Mouse (Mus musculus) Patski (cell line): ENCODE results near the gene Slc25a25. TPM values are rescaled to one million over a fixed set of nuclear protein-coding genes. Genes with fewer than 3 reads are reported as not detected.
A peak's percentile ranks its signal among the peaks of the same experiment; 100 is the strongest.

Source experiments
- ATAC-seq: fragments of 100-300 bp; one replicate; pipeline ENCODE4 v1.8.0; 2021
- CTCF ChIA-PET: fragments of 350-600 bp; sonication (Branson Sonifier 250); formaldehyde crosslinking; loops from one replicate; lab custom pipeline; 2022; ENCODE audit warnings: inconsistent platforms; lab: Charles Lee
- POLR2A ChIA-PET: fragments of 350-600 bp; sonication (Branson Sonifier 250); formaldehyde crosslinking; loops from one replicate; lab custom pipeline; 2022; ENCODE audit warnings: antibody characterized with exemption, inconsistent platforms; lab: Charles Lee
- DNase-seq: peaks from one replicate; pipeline ENCODE4 v3.0.0-alpha.2; 2011; ENCODE audit warnings: low read depth, low spot score
- H3K27me3 ChIP-seq: fragments of 371-371 bp; one replicate; pipeline ENCODE4 v1.5.1; 2021
- CTCF ChIP-seq: fragments of 100-300 bp; IDR thresholded peaks from one replicate; pipeline ENCODE4 v1.5.1; 2021
- in situ Hi-C: fragments of 300-500 bp; cut with MboI; formaldehyde crosslinking; loops from 3 replicates; pipeline ENCODE4 v1.11.1; 2018; ENCODE audit warnings: low pct_unique_long_range_greater_than_20kb, mixed read lengths
- polyA plus RNA-seq: library from polyadenylated mRNA; unstranded; gene quantifications from one replicate; pipeline ENCODE4 v1.2.3, GENCODE M21; 2021

The Slc25a25 gene
- polyA plus RNA-seq, 1 experiment from 2014 or later = 18.5 TPM

DNA sequence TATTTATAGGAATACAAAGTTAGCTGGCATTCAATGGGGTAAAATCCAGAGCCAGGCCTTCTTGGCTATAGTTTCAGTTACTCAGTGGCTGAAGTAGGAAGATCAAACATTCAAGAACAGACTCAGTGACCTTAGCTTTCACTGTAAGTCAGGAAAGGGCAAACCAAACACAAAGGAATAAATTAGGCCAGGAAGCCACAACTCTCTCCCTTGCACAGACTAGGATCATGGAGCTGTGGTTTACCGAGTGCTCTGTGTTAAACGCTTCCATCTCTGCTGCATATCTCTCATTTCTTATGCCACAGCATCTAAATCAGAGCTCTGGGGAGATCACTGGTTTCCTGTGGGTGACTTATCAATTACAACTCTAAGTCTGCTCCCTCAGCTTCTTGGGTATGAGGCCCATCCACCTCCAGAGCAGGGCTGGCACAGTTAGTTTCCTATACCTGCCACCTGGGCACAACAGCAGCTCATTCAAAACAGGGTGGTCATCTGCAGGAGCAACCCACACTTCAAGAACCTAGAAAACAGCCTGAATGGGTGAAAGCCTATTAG is 13.6 kb downstream of the Slc25a25 start:
- CTCF ChIA-PET = interaction anchor here (0.8 to 2.7 kb wide), 6 partner anchors 9 to 49 kb away, joined by 3 to 20 read pairs (median 4); no protein-coding TSS in a partner anchor
- no peak for TF ChIP-seq CTCF
- in situ Hi-C loops = no loop called here
- no peaks in the 10 kb centered on the region for H3K27me3 ChIP-seq
- ATAC-seq (no peak), DNase-seq (no peak)
- POLR2A ChIA-PET = interaction anchor here (1.0 to 1.2 kb wide), 2 partner anchors 11 to 16 kb away, joined by 4 read pairs; no protein-coding TSS in a partner anchor

DNA sequence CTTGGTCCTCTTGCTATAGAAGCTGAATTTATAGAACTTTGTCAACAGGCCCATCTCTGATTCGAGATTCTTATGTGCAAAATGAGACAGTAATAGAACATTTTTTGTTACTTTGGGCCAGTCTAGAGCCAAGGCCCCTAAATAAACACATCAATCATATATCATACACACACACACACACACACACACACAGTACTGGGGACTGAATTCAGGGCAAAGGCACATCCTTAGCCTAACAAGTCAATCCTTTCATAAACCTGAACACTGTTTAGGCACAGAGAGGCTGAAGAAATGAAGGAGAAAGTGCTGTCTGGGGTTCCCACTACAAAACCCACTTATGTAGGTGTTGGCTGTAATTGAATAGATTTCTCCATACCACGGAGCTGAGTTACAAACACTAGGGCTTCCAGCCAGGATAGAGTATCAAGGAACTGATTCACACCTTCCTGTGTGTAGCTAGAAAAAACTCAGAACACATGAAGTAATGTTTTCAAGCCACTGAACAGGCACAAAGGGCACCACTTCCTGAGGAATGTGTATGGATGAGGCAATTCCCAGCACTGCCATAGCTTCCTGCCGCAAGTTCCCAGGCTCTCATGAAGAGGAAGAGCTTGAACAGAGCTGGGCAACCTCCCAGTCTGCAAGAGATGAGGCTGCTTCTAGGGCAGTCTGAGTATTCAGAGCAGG is 14.4 kb downstream of the Slc25a25 start:
- ChIA-PET CTCF (interaction anchor here (0.8 to 2.7 kb wide), 8 partner anchors 8 to 52 kb away, joined by 3 to 20 read pairs (median 4); partner anchors contain the start of gene Slc25a25), POLR2A (interaction anchor here (0.7 to 1.2 kb wide), 3 partner anchors 12 to 40 kb away, joined by 3 to 4 read pairs (median 4); no protein-coding TSS in a partner anchor)
- TF ChIP-seq CTCF = no peak
- in situ Hi-C loops = no loop called here
- DNase-seq (peak; percentile 64), ATAC-seq (peak; percentile 89)
- no peaks in the 10 kb centered on the region for H3K27me3 ChIP-seq

DNA sequence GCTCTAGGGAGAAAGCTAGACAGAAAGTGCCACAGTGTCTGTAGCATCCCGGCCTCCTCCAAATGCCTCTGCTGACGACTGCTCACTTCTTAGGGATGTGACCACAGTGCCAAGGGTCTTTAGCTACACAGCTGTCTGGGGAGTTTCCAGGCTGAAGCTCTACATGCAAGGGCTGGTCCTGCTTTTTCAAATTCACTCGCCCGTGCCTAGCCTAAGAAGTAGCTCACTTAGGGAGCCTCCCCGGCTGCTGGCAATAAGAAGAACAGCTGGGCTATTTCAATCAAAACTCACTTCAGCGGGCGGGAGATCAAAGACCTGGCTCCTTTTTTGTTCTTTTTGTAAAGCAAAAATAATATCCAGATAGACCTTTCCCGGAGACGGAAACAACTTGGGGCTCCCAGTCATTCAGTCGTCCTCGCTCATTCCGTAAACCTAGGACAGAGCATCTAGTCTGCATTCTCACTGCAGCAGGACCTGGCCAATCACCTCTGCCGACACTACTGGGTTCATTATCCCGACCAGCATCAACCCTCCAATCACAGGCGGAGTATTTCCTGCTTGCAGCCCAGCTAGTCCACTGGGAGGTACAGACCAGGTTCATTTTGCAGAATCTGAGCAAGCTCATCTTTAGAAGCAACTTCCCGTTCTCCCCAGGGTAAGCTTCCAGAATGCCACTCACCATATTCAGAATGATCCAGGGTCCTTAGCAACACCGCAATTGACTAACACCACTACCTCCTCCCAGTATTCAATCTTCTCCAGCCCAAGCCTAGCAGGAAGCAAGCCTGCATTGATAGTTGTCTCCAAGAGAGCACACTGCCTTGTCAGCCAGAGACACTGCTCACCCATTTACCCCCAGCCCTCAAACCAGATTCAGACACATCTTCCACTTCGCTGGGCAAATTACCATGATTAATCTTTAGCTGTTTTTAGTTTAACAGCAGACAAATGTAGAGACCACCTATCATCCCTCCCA is 20.3 kb downstream of the Slc25a25 start:
- TF ChIP-seq CTCF = no peak
- ATAC-seq = no peak
- DNase-seq = no peak
- CTCF ChIA-PET = no interaction called here
- POLR2A ChIA-PET = interaction anchor here (0.5 to 2.2 kb wide), 2 partner anchors 9 to 18 kb away, joined by 4 to 6 read pairs; no protein-coding TSS in a partner anchor
- in situ Hi-C loops = no loop called here
- no peaks in the 10 kb centered on the region for H3K27me3 ChIP-seq

DNA sequence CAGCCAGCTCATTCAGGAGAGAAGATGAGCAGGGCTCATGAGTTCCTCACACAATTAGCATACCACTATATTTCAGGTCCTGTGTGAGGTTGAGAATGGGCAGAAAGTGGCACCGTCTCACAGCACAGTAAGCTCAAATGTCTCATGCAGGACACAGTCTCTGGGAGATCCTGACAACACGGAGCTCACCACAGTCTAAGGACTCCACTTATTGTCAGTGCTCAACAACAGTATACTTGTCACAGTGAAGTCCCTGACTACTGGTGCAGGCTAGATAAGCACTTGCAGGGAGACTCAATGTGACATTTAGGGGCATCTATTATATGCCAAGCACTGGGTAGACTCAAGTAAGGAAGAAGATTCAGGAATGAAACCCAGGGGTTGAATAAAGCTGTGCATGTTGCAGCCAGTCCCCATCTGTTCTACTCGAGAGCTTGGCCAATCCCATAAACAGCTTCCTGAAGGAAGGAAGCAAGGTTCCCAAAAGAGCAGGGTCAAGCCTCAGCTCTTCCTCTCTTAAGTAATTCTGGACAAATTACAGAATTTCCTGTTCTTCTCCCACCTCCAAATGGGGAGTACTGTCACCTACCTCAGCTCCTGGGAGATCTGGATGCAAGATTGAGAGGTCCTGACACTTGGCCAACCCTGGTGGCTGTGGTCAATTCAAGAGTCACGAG is 21.9 kb downstream of the Slc25a25 start:
- in situ Hi-C loops = no loop called here

DNA sequence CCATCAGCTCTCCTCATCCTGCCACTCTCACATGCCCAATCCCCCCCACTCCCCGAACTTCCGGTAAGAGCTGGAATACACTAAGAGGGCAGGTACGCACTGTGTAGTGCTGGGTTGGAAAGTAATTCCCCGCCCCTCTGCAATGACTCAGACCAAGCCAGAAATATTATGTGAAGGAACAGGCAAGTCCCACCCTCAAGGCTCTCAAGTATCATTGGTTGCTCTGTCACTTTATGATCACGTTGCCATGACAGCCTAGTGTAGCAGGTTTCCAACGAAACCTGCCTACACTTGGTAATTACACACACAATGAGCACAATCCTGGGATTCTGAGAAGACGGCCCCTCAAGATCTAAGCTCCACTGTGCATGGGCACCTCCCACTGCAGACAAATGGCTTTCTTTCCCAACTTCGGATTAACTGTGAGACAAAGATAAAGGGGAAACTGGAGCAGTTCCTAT is 23.0 kb downstream of the Slc25a25 start:
- ChIA-PET POLR2A (no interaction called here), CTCF (interaction anchor here (1.2 to 1.6 kb wide), 3 partner anchors 9 to 59 kb away, joined by 3 to 4 read pairs (median 4); no protein-coding TSS in a partner anchor)
- peak; percentile 17 for ATAC-seq
- no peaks in the 10 kb centered on the region for H3K27me3 ChIP-seq
- no peak for DNase-seq
- TF ChIP-seq CTCF = no peak
- in situ Hi-C loops = no loop called here

More for the DNA sequence above, 21.9 kb downstream of the Slc25a25 start:
- ATAC-seq = no peak
- ChIA-PET CTCF (interaction anchor here (0.8 to 1.6 kb wide), 5 partner anchors 8 to 58 kb away, joined by 3 to 5 read pairs (median 4); no protein-coding TSS in a partner anchor), POLR2A (no interaction called here)
- no peak for DNase-seq
- no peak for TF ChIP-seq CTCF
- no peaks in the 10 kb centered on the region for H3K27me3 ChIP-seq

DNA sequence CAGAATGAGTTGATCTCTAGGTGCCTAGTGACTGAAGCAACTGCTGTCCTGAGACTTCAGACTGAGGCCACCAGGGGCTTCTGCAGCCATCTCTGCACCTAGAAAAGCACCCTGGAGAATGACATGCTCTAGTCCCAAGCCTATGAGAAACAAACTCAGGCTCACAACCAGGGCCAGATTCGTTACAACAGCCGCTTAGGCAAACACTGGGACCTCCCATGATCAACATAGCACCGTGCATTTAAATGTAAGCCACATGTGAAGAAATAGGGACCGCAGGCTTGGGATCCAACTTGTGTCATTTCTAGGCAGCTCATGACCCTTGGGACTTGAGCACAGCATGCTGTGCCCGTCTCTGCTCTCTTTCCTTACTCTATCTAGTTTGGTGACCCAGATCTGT is 23.5 kb downstream of the Slc25a25 start:
- ChIA-PET CTCF (interaction anchor here (1.5 to 1.6 kb wide), 2 partner anchors 9 to 59 kb away, joined by 4 read pairs; no protein-coding TSS in a partner anchor), POLR2A (no interaction called here)
- in situ Hi-C loops = no loop called here
- DNase-seq = no peak
- no peaks in the 10 kb centered on the region for H3K27me3 ChIP-seq
- ATAC-seq = no peak
- no peak for TF ChIP-seq CTCF

DNA sequence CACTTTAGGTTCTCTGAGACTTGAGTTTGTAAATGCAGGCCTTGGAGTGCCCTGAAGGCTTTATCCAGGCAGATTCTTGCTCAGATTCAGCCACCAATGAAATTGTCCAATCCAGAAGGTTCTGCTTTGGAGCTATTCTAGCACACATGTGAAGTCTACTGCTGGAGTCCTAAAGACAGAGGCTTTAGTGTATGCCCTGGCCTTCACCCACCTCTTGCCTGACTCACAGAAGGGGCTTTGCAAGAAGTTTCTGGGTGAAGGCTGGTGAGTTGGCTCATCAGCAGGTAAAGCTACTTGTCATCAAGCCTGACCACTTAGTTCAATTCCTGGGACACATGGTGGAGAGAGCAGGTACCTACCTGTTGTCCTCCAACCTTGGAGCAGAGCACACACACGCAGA is 25.1 kb downstream of the Slc25a25 start:
- ChIA-PET POLR2A (interaction anchor here (0.6 to 0.8 kb wide), 2 partner anchors 12 to 20 kb away, joined by 3 read pairs; no protein-coding TSS in a partner anchor), CTCF (interaction anchor here (1.0 to 1.7 kb wide), 2 partner anchors 21 to 23 kb away, joined by 3 to 4 read pairs; no protein-coding TSS in a partner anchor)
- DNase-seq (no peak), ATAC-seq (no peak)
- no peak for TF ChIP-seq CTCF
- H3K27me3 ChIP-seq = no peaks in the 10 kb centered on the region
- in situ Hi-C loops = no loop called here

DNA sequence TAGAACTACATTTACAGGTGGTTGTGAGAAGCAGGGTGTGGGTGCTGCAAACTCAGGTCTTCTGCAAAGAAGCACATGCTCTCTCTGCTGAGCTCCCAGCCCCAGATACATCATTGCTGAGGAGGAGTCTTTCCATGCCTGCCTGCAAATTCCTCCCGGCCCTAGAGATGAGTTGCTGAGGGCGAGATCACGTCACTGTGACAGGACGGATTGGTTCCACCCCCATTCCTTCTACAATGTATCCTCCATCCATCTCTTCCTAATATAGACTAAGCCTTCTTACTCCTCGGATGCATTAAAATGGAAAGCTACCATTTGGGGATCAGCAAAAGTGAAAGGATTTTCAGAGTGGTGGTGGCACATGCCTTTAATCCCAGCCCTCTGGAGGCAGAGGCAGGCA is 25.7 kb downstream of the Slc25a25 start:
- no peaks in the 10 kb centered on the region for H3K27me3 ChIP-seq
- no peak for TF ChIP-seq CTCF
- ATAC-seq (no peak), DNase-seq (no peak)
- in situ Hi-C loops = no loop called here
- ChIA-PET POLR2A (interaction anchor here (0.8 kb wide), 1 partner anchor 21 kb away, joined by 3 read pairs; no protein-coding TSS in a partner anchor), CTCF (interaction anchor here (1.0 to 1.7 kb wide), 3 partner anchors 21 to 61 kb away, joined by 3 to 4 read pairs (median 4); no protein-coding TSS in a partner anchor)

DNA sequence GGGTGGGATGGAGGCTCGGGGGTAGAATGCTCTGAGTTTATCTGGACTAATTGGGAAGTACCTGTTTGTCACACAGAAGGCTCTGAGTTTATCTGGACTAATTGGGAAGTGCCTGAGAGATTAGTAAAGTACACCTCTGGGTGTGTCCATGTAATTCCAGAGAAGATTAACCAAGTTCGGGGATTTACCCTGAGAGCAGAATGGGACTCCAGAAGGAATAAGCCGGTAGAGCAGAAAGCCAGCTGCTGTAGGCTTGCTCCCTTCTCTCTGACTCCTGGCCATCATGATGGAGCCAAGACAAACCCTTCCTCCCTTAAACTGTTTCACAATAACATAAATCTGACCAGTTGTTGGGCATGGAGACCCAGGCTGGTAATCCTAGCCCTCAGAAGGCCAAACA is 26.4 kb downstream of the Slc25a25 start:
- in situ Hi-C loops = no loop called here
- no peak for ATAC-seq
- ChIA-PET POLR2A (interaction anchor here (1.3 kb wide), 1 partner anchor 26 kb away, joined by 3 read pairs; the partner anchor contains the start of gene Slc25a25), CTCF (interaction anchor here (1.1 to 1.7 kb wide), 2 partner anchors 24 to 62 kb away, joined by 4 read pairs; no protein-coding TSS in a partner anchor)
- no peaks in the 10 kb centered on the region for H3K27me3 ChIP-seq
- no peak for TF ChIP-seq CTCF
- no peak for DNase-seq
